Mouse (Mus musculus): ENCODE measurements around the gene Olfr1164. TPM values are rescaled to one million over a fixed set of nuclear protein-coding genes. Genes with fewer than 3 reads are reported as not detected.

The Olfr1164 gene
- not detected for polyA plus RNA-seq (2017; shearing (Covaris generic))

DNA sequence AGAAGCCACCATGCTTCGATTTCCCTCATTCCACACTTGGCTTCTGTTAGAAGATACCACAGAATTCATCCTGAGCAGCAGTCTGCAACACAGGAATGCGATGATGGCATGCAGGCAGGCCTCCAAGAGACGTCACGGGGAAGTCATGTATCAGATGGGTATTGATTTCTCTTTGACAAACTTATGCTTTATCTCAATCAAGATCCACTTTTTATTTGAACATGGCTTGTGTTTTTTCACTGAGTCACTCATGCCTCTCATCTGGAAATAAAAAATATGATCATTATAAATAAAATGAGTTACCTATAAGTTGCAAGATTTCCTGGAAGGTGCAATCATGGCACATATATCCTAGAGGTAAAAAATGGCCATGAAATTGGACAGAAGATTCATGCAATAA, at the start of gene Olfr1164:
TSS of gene Olfr1164 (minus strand) at position 101 of the 400 bp plus-strand sequence.

DNA sequence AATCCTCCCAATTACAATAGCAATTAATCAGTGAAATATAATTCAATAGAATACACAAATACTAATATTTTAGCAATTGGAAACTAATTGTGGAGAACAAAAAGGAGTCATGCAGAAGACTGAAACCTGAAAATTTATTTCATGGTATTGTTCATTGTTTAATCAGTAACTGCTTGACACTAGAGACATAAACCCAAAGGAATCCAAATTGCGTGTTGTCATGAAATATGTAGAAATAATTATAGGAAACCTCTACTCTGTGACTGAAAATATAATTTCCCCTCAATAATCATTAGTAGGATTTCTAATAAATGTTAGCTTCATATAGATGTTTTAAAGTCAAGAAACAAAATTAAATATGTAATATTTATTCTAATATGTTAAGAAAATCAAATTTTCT, 34.4 kb upstream of the Olfr1164 start, which contains the start of gene Olfr1166:
TSS of gene Olfr1166 (minus strand) at position 101 of the 400 bp plus-strand sequence.

DNA sequence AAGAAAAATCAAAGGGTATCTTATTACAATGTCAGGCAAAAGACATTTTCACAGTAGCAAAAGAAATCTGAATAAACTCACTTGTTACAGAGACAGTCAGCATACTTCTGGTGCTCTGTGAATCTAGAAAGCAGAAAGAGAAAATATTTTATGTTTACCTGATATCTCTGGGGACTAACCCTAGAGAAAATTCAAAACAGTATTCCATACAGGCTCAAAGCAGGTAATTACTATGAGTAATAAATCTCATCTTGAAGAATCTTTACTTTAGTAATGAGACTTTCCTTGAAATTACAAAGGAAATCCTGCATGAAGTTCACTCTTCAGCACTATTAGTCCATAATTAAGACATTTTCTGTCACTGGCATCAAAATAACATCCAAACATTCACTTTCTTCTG, 22.0 kb downstream of the Olfr1164 start, which contains the start of gene Olfr1163:
TSS of gene Olfr1163 (minus strand) at position 101 of the 400 bp plus-strand sequence.

GRCm38 (mm10) chr2:88051029-88051428, 42.7 kb downstream of the Olfr1164 start, which contains the start of gene Olfr1162:
Olfr1162 (minus strand) TSS chr2:88051129.

Other genes starting within 250 kb of the Olfr1164 start
- not detected for gene Olfr1150-ps1, start 250.0 kb downstream of the Olfr1164 start, polyA plus RNA-seq (2017; shearing (Covaris generic))
- gene Olfr1151, start 238.1 kb downstream of the Olfr1164 start, polyA plus RNA-seq (2017; shearing (Covaris generic)) = not detected
- 0.07 TPM for gene Olfr1152, start 227.5 kb downstream of the Olfr1164 start, polyA plus RNA-seq (2017; shearing (Covaris generic))
- not detected for gene Olfr1153, start 199.0 kb downstream of the Olfr1164 start, polyA plus RNA-seq (2017; shearing (Covaris generic))
- not detected for gene Olfr1154, start 188.8 kb downstream of the Olfr1164 start, polyA plus RNA-seq (2017; shearing (Covaris generic))
- gene Olfr1155, start 148.8 kb downstream of the Olfr1164 start, polyA plus RNA-seq (2017; shearing (Covaris generic)) = not detected
- 0.30 TPM for gene Olfr1156, start 140.9 kb downstream of the Olfr1164 start, polyA plus RNA-seq (2017; shearing (Covaris generic))
- not detected for gene Olfr1157, start 125.7 kb downstream of the Olfr1164 start, polyA plus RNA-seq (2017; shearing (Covaris generic))
- gene Olfr74, start 119.3 kb downstream of the Olfr1164 start, polyA plus RNA-seq (2017; shearing (Covaris generic)) = not detected
- not detected for gene Olfr1158, start 103.9 kb downstream of the Olfr1164 start, polyA plus RNA-seq (2017; shearing (Covaris generic))
- 0.06 TPM for gene Olfr1160, start 85.7 kb downstream of the Olfr1164 start, polyA plus RNA-seq (2017; shearing (Covaris generic))
- gene Olfr1161, start 71.2 kb downstream of the Olfr1164 start, polyA plus RNA-seq (2017; shearing (Covaris generic)) = not detected
- gene Olfr73, start 56.3 kb downstream of the Olfr1164 start, polyA plus RNA-seq (2017; shearing (Covaris generic)) = not detected
- not detected for gene Olfr1162, start 42.8 kb downstream of the Olfr1164 start, polyA plus RNA-seq (2017; shearing (Covaris generic))
- not detected for gene Olfr1163, start 22.1 kb downstream of the Olfr1164 start, polyA plus RNA-seq (2017; shearing (Covaris generic))
- gene Olfr1166, start 34.3 kb upstream of the Olfr1164 start, polyA plus RNA-seq (2017; shearing (Covaris generic)) = not detected
- not detected for gene Olfr1167, start 61.2 kb upstream of the Olfr1164 start, polyA plus RNA-seq (2017; shearing (Covaris generic))
- not detected for gene Olfr1168, start 87.9 kb upstream of the Olfr1164 start, polyA plus RNA-seq (2017; shearing (Covaris generic))
- not detected for gene Olfr1170, start 134.4 kb upstream of the Olfr1164 start, polyA plus RNA-seq (2017; shearing (Covaris generic))
- gene Olfr1173, start 185.9 kb upstream of the Olfr1164 start, polyA plus RNA-seq (2017; shearing (Covaris generic)) = not detected
- gene Olfr1174-ps, start 221.2 kb upstream of the Olfr1164 start, polyA plus RNA-seq (2017; shearing (Covaris generic)) = not detected
- gene Olfr1175-ps, start 233.2 kb upstream of the Olfr1164 start, polyA plus RNA-seq (2017; shearing (Covaris generic)) = not detected
- gene Olfr1176, start 242.8 kb upstream of the Olfr1164 start, polyA plus RNA-seq (2017; shearing (Covaris generic)) = not detected

Measured in effector memory CD4-positive, alpha-beta T cell, adult 5 months (primary cell).